Mouse (Mus musculus): Measurements from ENCODE around the gene Ppfibp1. TPM values are rescaled to one million over a fixed set of nuclear protein-coding genes. Genes with fewer than 3 reads are reported as not detected.

Ppfibp1 gene
- total RNA-seq, 2 experiments from 2014 or later, result 11.1 to 21.0 TPM

- ATAC-seq (replicated peaks; ENCODE audit: poor library complexity, severe bottlenecking), result no peak
Measured at GRCm38 (mm10) chr6:147023133-147023395, 134.8 kb downstream of the Ppfibp1 start.

- peak; percentile 59 for ATAC-seq (replicated peaks; ENCODE audit: poor library complexity, severe bottlenecking)
Measured at GRCm38 (mm10) chr6:147023568-147023967, 135.3 kb downstream of the Ppfibp1 start.

GRCm38 (mm10) chr6:147024761-147025160, 136.5 kb downstream of the Ppfibp1 start:
- no peak for ATAC-seq (replicated peaks; ENCODE audit: poor library complexity, severe bottlenecking)

- ATAC-seq (replicated peaks; ENCODE audit: poor library complexity, severe bottlenecking), result no peak
Measured at GRCm38 (mm10) chr6:147028396-147028795, 140.1 kb downstream of the Ppfibp1 start.

GRCm38 (mm10) chr6:147029591-147029990, 141.3 kb downstream of the Ppfibp1 start:
- no peak for ATAC-seq (replicated peaks; ENCODE audit: poor library complexity, severe bottlenecking)

- ATAC-seq (replicated peaks; ENCODE audit: poor library complexity, severe bottlenecking), result no peak
Measured at GRCm38 (mm10) chr6:147030096-147030885, 142.0 kb downstream of the Ppfibp1 start.

- no peak for ATAC-seq (replicated peaks; ENCODE audit: poor library complexity, severe bottlenecking)
Measured at GRCm38 (mm10) chr6:147032303-147032925, 144.1 kb downstream of the Ppfibp1 start, which contains the start of gene Rep15. Rep15 (plus strand) TSS chr6:147032584.

- peak; percentile 98 for ATAC-seq (replicated peaks; ENCODE audit: poor library complexity, severe bottlenecking)
Measured at GRCm38 (mm10) chr6:147042291-147043290, 154.3 kb downstream of the Ppfibp1 start, which contains the start of gene Mrps35. Mrps35 (plus strand) TSS chr6:147042764.

GRCm38 (mm10) chr6:147043633-147044032, 155.3 kb downstream of the Ppfibp1 start:
- peak; percentile 52 for ATAC-seq (replicated peaks; ENCODE audit: poor library complexity, severe bottlenecking)

GRCm38 (mm10) chr6:147049239-147049805, 161.0 kb downstream of the Ppfibp1 start:
- ATAC-seq (replicated peaks; ENCODE audit: poor library complexity, severe bottlenecking), result no peak

- ATAC-seq (replicated peaks; ENCODE audit: poor library complexity, severe bottlenecking), result peak; percentile 91
Measured at GRCm38 (mm10) chr6:147051666-147052065, 163.4 kb downstream of the Ppfibp1 start.

GRCm38 (mm10) chr6:147052440-147052839, 164.2 kb downstream of the Ppfibp1 start:
- ATAC-seq (replicated peaks; ENCODE audit: poor library complexity, severe bottlenecking), result peak; percentile 24

- ATAC-seq (replicated peaks; ENCODE audit: poor library complexity, severe bottlenecking), result no peak
Measured at GRCm38 (mm10) chr6:147053785-147054646, 165.7 kb downstream of the Ppfibp1 start.

- no peak for ATAC-seq (replicated peaks; ENCODE audit: poor library complexity, severe bottlenecking)
Measured at GRCm38 (mm10) chr6:147055374-147055977, 167.2 kb downstream of the Ppfibp1 start.

GRCm38 (mm10) chr6:147059326-147059725, 171.0 kb downstream of the Ppfibp1 start:
- ATAC-seq (replicated peaks; ENCODE audit: poor library complexity, severe bottlenecking), result no peak

- ATAC-seq (replicated peaks; ENCODE audit: poor library complexity, severe bottlenecking), result no peak
Measured at GRCm38 (mm10) chr6:147061630-147062029, 173.3 kb downstream of the Ppfibp1 start.

- ATAC-seq (replicated peaks; ENCODE audit: poor library complexity, severe bottlenecking), result no peak
Measured at GRCm38 (mm10) chr6:147062034-147062433, 173.7 kb downstream of the Ppfibp1 start.

GRCm38 (mm10) chr6:147062694-147063093, 174.4 kb downstream of the Ppfibp1 start:
- no peak for ATAC-seq (replicated peaks; ENCODE audit: poor library complexity, severe bottlenecking)
